Mouse (Mus musculus) liver, embryonic 15.5 days (tissue): ENCODE results near the gene Vill. TPM values are rescaled to one million over a fixed set of nuclear protein-coding genes. Genes with fewer than 3 reads are reported as not detected.

Source experiments
- ATAC-seq: fragments of 200-750 bp; cut with Nextera tagmentation; 2 replicates; pipeline ENCODE4 v1.8.0; 2017; ENCODE audit warnings: moderate number of reproducible peaks, mild to moderate bottlenecking, moderate library complexity; ENCODE audit not compliant: insufficient read depth
- H3K27ac ChIP-seq: fragments of 300-500 bp; sonication (generic); replicated peaks from 2 replicates; pipeline ENCODE4 v1.5.1; 2015; ENCODE audit warnings: mild to moderate bottlenecking, inconsistent platforms
- H3K27me3 ChIP-seq: fragments of 300-500 bp; sonication (generic); 2 replicates; pipeline ENCODE4 v1.6.1; 2015; ENCODE audit warnings: mild to moderate bottlenecking, inconsistent platforms
- H3K36me3 ChIP-seq: fragments of 300-500 bp; sonication (generic); replicated peaks from 2 replicates; pipeline ENCODE4 v1.6.1; 2015; ENCODE audit warnings: moderate library complexity, mild to moderate bottlenecking, inconsistent platforms
- H3K4me1 ChIP-seq: fragments of 300-500 bp; sonication (generic); replicated peaks from 2 replicates; pipeline ENCODE4 v1.6.1; 2015; ENCODE audit warnings: inconsistent platforms
- H3K4me2 ChIP-seq: fragments of 300-500 bp; sonication (generic); 2 replicates; pipeline ENCODE4 v1.6.1; 2015; ENCODE audit warnings: moderate library complexity, mild to moderate bottlenecking, inconsistent platforms
- H3K4me3 ChIP-seq: fragments of 300-500 bp; sonication (generic); replicated peaks from 2 replicates; pipeline ENCODE4 v1.5.1; 2015; ENCODE audit warnings: mild to moderate bottlenecking, inconsistent platforms
- H3K9ac ChIP-seq: fragments of 300-500 bp; sonication (generic); 2 replicates; pipeline ENCODE4 v1.6.1; 2015; ENCODE audit warnings: moderate library complexity, mild to moderate bottlenecking, inconsistent platforms
- H3K9me3 ChIP-seq: fragments of 300-500 bp; sonication (generic); replicated peaks from 2 replicates; pipeline ENCODE4 v1.6.1; 2016; ENCODE audit warnings: inconsistent platforms
- WGBS: fragments of 180-500 bp; shearing (Covaris S2); methylation state at CpG from one replicate; pipeline ENCODE4 v1.1.7; 2015; ENCODE audit warnings: mixed read lengths; ENCODE audit not compliant: insufficient replicate concordance; 5-methylcytosine and 5-hydroxymethylcytosine counted together
- polyA plus RNA-seq: library from polyadenylated mRNA; unstranded; fragments of >200 nt; fragmentation: Nextera tagmentation; extraction: Ambion mirVana; gene quantifications from 2 replicates; pipeline ENCODE4 v1.2.1, GENCODE M21; 2015

The Vill gene
- polyA plus RNA-seq, 1 experiment from 2014 or later: 10.0 TPM

- no peak overlapping the region for H3K9ac ChIP-seq
- H3K27ac ChIP-seq: no peak overlapping the region
- WGBS: 59% methylated on average over 7 of the region's 7 CpGs
- ATAC-seq: no peak
- H3K27me3 ChIP-seq: peaks cover 20% of the 10 kb centered on the region; the same call in 1 of the 2 replicates
- H3K36me3 ChIP-seq: no peaks in the 10 kb centered on the region
- no peaks in the 10 kb centered on the region; the same call in 1 of the 2 replicates for H3K4me1 ChIP-seq
- no peak overlapping the region for H3K4me3 ChIP-seq
- H3K4me2 ChIP-seq: no peak overlapping the region
- H3K9me3 ChIP-seq: no peaks in the 10 kb centered on the region
These were observed 30.3 kb downstream of the Vill start for GRCm38 (mm10) chr9:119082656-119083430.

GRCm38 (mm10) chr9:119083966-119084365, 31.4 kb downstream of the Vill start:
- no peak overlapping the region for H3K4me2 ChIP-seq
- 50% methylated on average over 10 of the region's 10 CpGs for WGBS
- peaks cover 8% of the 10 kb centered on the region for H3K4me1 ChIP-seq
- H3K27me3 ChIP-seq: peaks cover 27% of the 10 kb centered on the region; the same call in 1 of the 2 replicates
- H3K27ac ChIP-seq: no peak overlapping the region
- no peak for ATAC-seq
- no peak overlapping the region for H3K9ac ChIP-seq
- H3K4me3 ChIP-seq: no peak overlapping the region
- no peaks in the 10 kb centered on the region for H3K9me3 ChIP-seq
- no peaks in the 10 kb centered on the region for H3K36me3 ChIP-seq

GRCm38 (mm10) chr9:119086451-119086850, 33.9 kb downstream of the Vill start:
- Histone ChIP-seq H3K27me3 (peaks cover 48% of the 10 kb centered on the region), H3K4me2 (no peak overlapping the region), H3K9me3 (no peaks in the 10 kb centered on the region), H3K9ac (no peak overlapping the region), H3K36me3 (no peaks in the 10 kb centered on the region), H3K4me3 (no peak overlapping the region), H3K4me1 (peaks cover 8% of the 10 kb centered on the region), H3K27ac (no peak overlapping the region)
- ATAC-seq: no peak
- WGBS: 40% methylated on average over 1 of the region's 1 CpGs

- H3K4me3 ChIP-seq: no peak overlapping the region
- H3K4me1 ChIP-seq: peaks cover 8% of the 10 kb centered on the region
- H3K27ac ChIP-seq: no peak overlapping the region
- no peaks in the 10 kb centered on the region for H3K36me3 ChIP-seq
- peaks cover 57% of the 10 kb centered on the region for H3K27me3 ChIP-seq
- H3K9ac ChIP-seq: no peak overlapping the region
- WGBS: 53% methylated on average over 5 of the region's 5 CpGs
- no peak for ATAC-seq
- H3K9me3 ChIP-seq: no peaks in the 10 kb centered on the region
- H3K4me2 ChIP-seq: 0 out of 2 replicates have a peak overlapping the region, but pooled peaks have one; percentile 62
These were observed 34.7 kb downstream of the Vill start for GRCm38 (mm10) chr9:119087309-119087708.

- H3K36me3 ChIP-seq: no peaks in the 10 kb centered on the region
- peak; percentile 67 for ATAC-seq
- H3K9me3 ChIP-seq: no peaks in the 10 kb centered on the region
- H3K4me2 ChIP-seq: peak overlapping the region; percentile 62
- H3K27ac ChIP-seq: no peak overlapping the region
- peak overlapping the region; percentile 43 for H3K4me3 ChIP-seq
- peaks cover 66% of the 10 kb centered on the region for H3K27me3 ChIP-seq
- H3K4me1 ChIP-seq: peaks cover 8% of the 10 kb centered on the region
- WGBS: under 1% methylated on average over 24 of the region's 24 CpGs
- no peak overlapping the region for H3K9ac ChIP-seq
These were observed 35.7 kb downstream of the Vill start for GRCm38 (mm10) chr9:119088148-119088801.

- peaks cover 78% of the 10 kb centered on the region for H3K27me3 ChIP-seq
- H3K9me3 ChIP-seq: no peaks in the 10 kb centered on the region
- no peaks in the 10 kb centered on the region for H3K36me3 ChIP-seq
- H3K27ac ChIP-seq: no peak overlapping the region
- peaks cover 8% of the 10 kb centered on the region for H3K4me1 ChIP-seq
- ATAC-seq: no peak
- no peak overlapping the region for H3K4me3 ChIP-seq
- H3K4me2 ChIP-seq: no peak overlapping the region
- 65% methylated on average over 7 of the region's 7 CpGs for WGBS
- no peak overlapping the region for H3K9ac ChIP-seq
These were observed 36.9 kb downstream of the Vill start for GRCm38 (mm10) chr9:119089437-119089836.

- no peaks in the 10 kb centered on the region for H3K9me3 ChIP-seq
- no peak for ATAC-seq
- H3K36me3 ChIP-seq: no peaks in the 10 kb centered on the region
- H3K9ac ChIP-seq: no peak overlapping the region
- H3K4me3 ChIP-seq: no peak overlapping the region
- H3K27me3 ChIP-seq: peaks cover 88% of the 10 kb centered on the region
- H3K4me1 ChIP-seq: peaks cover 8% of the 10 kb centered on the region
- 75% methylated on average over 5 of the region's 5 CpGs for WGBS
- H3K4me2 ChIP-seq: no peak overlapping the region
- no peak overlapping the region for H3K27ac ChIP-seq
These were observed 37.9 kb downstream of the Vill start for GRCm38 (mm10) chr9:119090462-119090861.

- Histone ChIP-seq H3K9ac (no peak overlapping the region), H3K4me1 (peaks cover 8% of the 10 kb centered on the region), H3K4me3 (no peak overlapping the region), H3K9me3 (no peaks in the 10 kb centered on the region), H3K36me3 (no peaks in the 10 kb centered on the region), H3K4me2 (no peak overlapping the region), H3K27me3 (peaks cover 90% of the 10 kb centered on the region), H3K27ac (no peak overlapping the region)
- WGBS: 50% methylated on average over 12 of the region's 12 CpGs
- ATAC-seq: no peak
These were observed 39.2 kb downstream of the Vill start for GRCm38 (mm10) chr9:119091581-119092310.

GRCm38 (mm10) chr9:119092473-119093418, 40.2 kb downstream of the Vill start:
- H3K9me3 ChIP-seq: no peaks in the 10 kb centered on the region
- H3K27ac ChIP-seq: no peak overlapping the region

More at GRCm38 (mm10) chr9:119092473-119093418, 40.2 kb downstream of the Vill start:
- WGBS: 3% methylated on average over 45 of the region's 45 CpGs
- no peak overlapping the region for H3K9ac ChIP-seq
- H3K4me3 ChIP-seq: peak overlapping the region; percentile 46
- H3K36me3 ChIP-seq: no peaks in the 10 kb centered on the region
- peak overlapping the region; percentile 61 for H3K4me2 ChIP-seq
- no peak for ATAC-seq
- H3K27me3 ChIP-seq: peaks cover 83% of the 10 kb centered on the region
- peaks cover 8% of the 10 kb centered on the region for H3K4me1 ChIP-seq
